Mouse (Mus musculus): Measurements from ENCODE around the gene Pip4k2c. TPM values are rescaled to one million over a fixed set of nuclear protein-coding genes. Genes with fewer than 3 reads are reported as not detected.

Gene Pip4k2c
- polyA plus RNA-seq, 1 experiment from 2014 or later, result 21.0 TPM

DNA sequence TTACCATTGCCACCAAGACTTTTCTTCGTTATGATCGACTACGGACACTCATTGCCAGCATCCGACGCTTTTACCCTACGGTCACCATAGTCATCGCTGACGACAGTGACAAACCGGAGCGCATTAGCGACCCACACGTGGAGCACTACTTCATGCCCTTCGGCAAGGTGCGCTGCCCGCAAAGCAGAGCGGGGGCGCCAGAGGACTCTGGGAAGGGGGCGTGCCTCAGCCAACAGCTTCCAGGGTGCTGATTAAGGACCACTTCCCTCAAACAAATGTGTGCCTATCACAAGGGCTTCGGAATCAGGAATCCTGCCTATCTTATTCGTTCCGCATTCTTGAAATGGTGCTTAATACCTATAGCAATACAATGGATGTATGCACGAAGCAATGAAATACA lies 41.4 kb downstream of the Pip4k2c start:
- H3K9ac ChIP-seq, result no peak overlapping the region; the same call in 1 of the 2 replicates

DNA sequence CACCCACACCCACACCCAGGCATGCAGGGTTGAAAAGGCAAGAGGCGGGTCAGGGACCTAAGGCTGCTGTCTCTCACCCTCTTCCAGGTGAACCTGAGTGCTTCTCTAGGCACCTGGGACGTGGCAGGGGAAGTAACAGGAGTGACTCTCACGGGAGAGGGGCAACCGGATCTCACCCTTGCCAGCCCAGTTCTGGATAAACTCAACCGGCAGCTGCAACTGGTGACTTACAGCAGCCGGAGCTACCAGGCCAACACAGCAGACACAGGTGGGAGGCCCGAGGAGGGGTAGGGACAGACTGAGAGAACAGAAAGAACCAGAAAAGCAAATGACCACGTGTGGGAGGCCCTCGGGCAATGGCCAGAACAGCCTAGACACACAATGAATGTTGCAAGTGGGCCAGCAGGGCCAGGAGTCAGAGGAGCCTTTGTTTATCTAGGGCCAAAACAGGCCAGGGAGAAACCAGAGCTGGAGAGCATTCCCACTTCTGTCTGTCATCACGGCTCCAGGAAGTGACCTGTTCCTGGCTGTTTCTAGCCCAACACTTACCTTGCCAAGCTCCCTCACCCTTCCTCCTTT lies 43.7 kb downstream of the Pip4k2c start:
- no peak for TF ChIP-seq CTCF (IDR thresholded peaks at IDR 0.05; ENCODE audit: low read depth)
- Histone ChIP-seq H3K4me2 (no peak overlapping the region), H3K9me3 (ENCODE audit: low read depth, low read length) (no peaks in the 10 kb centered on the region), H3K27ac (ENCODE audit: low read depth) (no peak overlapping the region; the same call in 1 of the 2 replicates), H3K27me3 (ENCODE audit: insufficient read depth, low read length) (peaks cover 79% of the 10 kb centered on the region), H3K9ac (no peak overlapping the region), H3K4me3 (ENCODE audit: low read depth, low read length) (no peak overlapping the region), H3K36me3 (ENCODE audit: insufficient read depth) (no peaks in the 10 kb centered on the region), H3K4me1 (ENCODE audit: insufficient read depth) (peaks cover 13% of the 10 kb centered on the region; the same call in 1 of the 2 replicates)
- ATAC-seq (ENCODE audit: insufficient read depth), result no peak
- no peak for DNase-seq
- 29% methylated on average over 10 of the region's 10 CpGs for WGBS

More for the DNA sequence above, 41.4 kb downstream of the Pip4k2c start:
- peak; percentile 49 for TF ChIP-seq CTCF (IDR thresholded peaks at IDR 0.05; ENCODE audit: low read depth)
- Histone ChIP-seq H3K27me3 (ENCODE audit: insufficient read depth, low read length) (peaks cover 62% of the 10 kb centered on the region), H3K9me3 (ENCODE audit: low read depth, low read length) (no peaks in the 10 kb centered on the region), H3K4me3 (ENCODE audit: low read depth, low read length) (peak overlapping the region; percentile 34), H3K4me2 (peak overlapping the region; percentile 69), H3K4me1 (ENCODE audit: insufficient read depth) (peaks cover 13% of the 10 kb centered on the region; the same call in 1 of the 2 replicates), H3K36me3 (ENCODE audit: insufficient read depth) (no peaks in the 10 kb centered on the region), H3K27ac (ENCODE audit: low read depth) (no peak overlapping the region)
- DNase-seq (peak; percentile 47), ATAC-seq (ENCODE audit: insufficient read depth) (no peak)
- WGBS, result 2% methylated on average over 22 of the region's 22 CpGs

DNA sequence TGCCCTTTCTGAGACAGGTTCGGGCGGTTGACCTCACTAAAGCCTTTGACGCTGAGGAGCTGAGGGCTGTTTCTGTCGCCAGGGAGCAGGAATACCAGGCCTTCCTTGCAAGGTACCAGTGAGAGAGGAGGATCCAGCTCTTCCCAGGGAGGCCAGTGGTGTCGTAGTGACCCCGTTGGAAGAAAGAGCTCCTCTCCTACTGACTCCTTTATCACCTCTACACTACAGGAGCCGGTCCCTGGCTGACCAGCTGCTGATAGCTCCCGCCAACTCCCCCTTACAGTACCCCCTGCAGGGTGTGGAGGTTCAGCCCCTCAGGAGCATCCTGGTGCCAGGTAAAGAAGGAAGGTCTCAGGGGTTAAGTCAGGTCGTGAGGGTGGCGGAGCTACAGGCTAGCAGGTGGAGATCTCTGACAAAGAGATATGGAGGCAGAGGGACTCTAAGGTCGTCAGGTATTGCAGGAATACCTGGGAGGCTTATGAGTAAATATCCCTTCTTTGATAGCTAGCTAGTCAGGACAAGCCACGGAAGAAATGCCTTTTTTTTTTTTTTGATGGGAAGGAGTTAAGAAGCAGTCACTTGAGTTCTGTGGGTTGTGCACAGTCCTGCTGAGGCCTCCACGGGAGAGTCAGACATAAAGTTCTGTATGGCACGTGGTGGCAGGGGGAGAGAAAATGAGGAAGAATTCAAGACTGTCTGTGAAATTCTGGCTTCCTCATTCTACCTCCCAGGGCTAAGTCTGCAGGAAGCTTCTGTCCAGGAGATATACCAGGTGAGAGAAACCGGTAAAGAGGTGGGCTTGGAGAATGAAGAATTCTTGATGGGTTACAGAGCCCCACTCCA lies 44.4 kb downstream of the Pip4k2c start:
- TF ChIP-seq CTCF (IDR thresholded peaks at IDR 0.05; ENCODE audit: low read depth), result no peak
- Histone ChIP-seq H3K27ac (ENCODE audit: low read depth) (no peak overlapping the region), H3K4me1 (ENCODE audit: insufficient read depth) (peaks cover 13% of the 10 kb centered on the region; the same call in 1 of the 2 replicates), H3K27me3 (ENCODE audit: insufficient read depth, low read length) (peaks cover 79% of the 10 kb centered on the region), H3K4me3 (ENCODE audit: low read depth, low read length) (peak overlapping the region; percentile 62; the same call in 1 of the 2 replicates), H3K4me2 (peak overlapping the region; percentile 100), H3K9ac (no peak overlapping the region), H3K9me3 (ENCODE audit: low read depth, low read length) (no peaks in the 10 kb centered on the region), H3K36me3 (ENCODE audit: insufficient read depth) (no peaks in the 10 kb centered on the region)
- WGBS, result 21% methylated on average over 15 of the region's 15 CpGs
- DNase-seq (no peak), ATAC-seq (ENCODE audit: insufficient read depth) (no peak)

DNA sequence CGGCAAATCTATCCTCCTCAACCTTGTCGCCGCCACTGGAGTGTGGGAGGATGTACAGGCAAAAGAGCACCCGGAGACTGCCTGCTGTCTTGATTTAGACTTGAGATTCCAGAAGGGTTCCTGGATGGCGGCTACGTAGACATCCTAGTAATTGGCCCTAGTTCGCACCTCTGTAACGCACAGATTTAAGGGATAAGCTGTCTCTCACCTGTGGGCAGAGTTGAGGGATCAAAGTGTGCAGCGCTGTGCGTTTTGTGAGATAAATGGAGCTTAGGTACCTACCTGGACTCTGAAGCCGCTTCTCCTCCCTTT lies 45.0 kb downstream of the Pip4k2c start:
- peaks cover 76% of the 10 kb centered on the region for H3K27me3 ChIP-seq (ENCODE audit: insufficient read depth, low read length)

DNA sequence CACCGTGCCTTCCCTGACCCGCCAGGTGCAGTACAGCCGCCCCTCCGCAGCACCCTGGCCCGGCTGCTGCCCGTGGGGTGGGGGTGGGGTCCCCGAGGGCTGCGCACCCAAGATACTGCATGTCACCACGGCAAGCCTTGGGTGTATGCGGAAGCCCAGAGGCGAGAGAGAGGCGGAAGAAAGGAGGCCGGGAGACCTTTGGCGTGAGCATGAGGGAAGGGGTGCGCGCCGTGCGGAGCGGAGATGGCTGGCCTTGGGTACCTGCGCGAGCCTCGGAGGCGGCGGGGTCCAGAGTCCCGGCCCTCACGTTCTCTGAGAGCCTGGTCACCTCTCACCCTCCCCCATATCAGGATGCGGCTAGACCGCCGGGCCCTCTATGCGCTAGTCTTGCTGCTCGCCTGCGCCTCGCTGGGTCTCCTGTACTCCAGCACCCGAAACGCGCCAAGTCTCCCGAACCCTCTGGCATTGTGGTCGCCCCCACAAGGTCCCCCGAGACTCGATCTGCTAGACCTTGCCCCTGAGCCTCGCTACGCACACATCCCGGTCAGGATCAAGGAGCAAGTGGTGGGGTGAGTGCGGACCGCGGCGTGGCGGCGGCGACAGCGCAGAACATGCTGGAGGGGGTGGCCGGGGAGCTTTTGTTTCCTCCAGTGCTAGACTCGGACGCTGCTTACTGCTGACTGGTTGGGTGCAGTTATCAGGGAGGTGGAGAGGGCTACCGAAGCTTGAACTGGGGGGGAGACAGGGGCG lies 45.6 kb downstream of the Pip4k2c start:
- WGBS, result 0% methylated on average over 56 of the region's 56 CpGs

More for the DNA sequence above, 45.0 kb downstream of the Pip4k2c start:
- H3K27ac ChIP-seq (ENCODE audit: low read depth), result no peak overlapping the region
- H3K9me3 ChIP-seq (ENCODE audit: low read depth, low read length), result no peaks in the 10 kb centered on the region
- no peaks in the 10 kb centered on the region for H3K36me3 ChIP-seq (ENCODE audit: insufficient read depth)
- peak overlapping the region; percentile 100 for H3K4me2 ChIP-seq
- no peak for TF ChIP-seq CTCF (IDR thresholded peaks at IDR 0.05; ENCODE audit: low read depth)
- ATAC-seq (ENCODE audit: insufficient read depth) (peak; percentile 1; the same call in 1 of the 2 replicates), DNase-seq (no peak)
- peaks cover 13% of the 10 kb centered on the region; the same call in 1 of the 2 replicates for H3K4me1 ChIP-seq (ENCODE audit: insufficient read depth)
- 4% methylated on average over 11 of the region's 11 CpGs for WGBS
- H3K4me3 ChIP-seq (ENCODE audit: low read depth, low read length), result peak overlapping the region; percentile 62
- no peak overlapping the region for H3K9ac ChIP-seq

DNA sequence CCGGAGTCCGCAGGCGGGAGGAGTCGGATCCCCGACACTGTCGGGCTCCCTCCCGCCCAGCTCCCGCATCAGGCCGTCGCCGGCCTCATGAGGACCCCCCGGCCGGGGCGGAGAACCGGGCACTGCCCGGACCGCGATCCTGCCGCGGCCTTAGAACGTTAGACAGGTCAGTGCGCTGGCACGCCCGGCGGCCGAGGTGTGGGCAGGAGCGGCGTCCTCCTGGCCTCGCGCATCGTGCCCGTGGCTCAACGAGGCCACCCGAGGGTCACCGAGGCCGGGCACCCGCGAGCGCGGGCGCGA lies 46.1 kb downstream of the Pip4k2c start:
- WGBS, result under 1% methylated on average over 37 of the region's 42 CpGs
- Histone ChIP-seq H3K4me2 (peak overlapping the region; percentile 100), H3K4me3 (ENCODE audit: low read depth, low read length) (peak overlapping the region; percentile 62), H3K9ac (peak overlapping the region; percentile 63), H3K27me3 (ENCODE audit: insufficient read depth, low read length) (peaks cover 68% of the 10 kb centered on the region), H3K9me3 (ENCODE audit: low read depth, low read length) (no peaks in the 10 kb centered on the region), H3K27ac (ENCODE audit: low read depth) (no peak overlapping the region), H3K36me3 (ENCODE audit: insufficient read depth) (no peaks in the 10 kb centered on the region), H3K4me1 (ENCODE audit: insufficient read depth) (peaks cover 10% of the 10 kb centered on the region; the same call in 1 of the 2 replicates)
- ATAC-seq (ENCODE audit: insufficient read depth) (peak; percentile 40; the same call in 1 of the 2 replicates), DNase-seq (no peak)
- no peak for TF ChIP-seq CTCF (IDR thresholded peaks at IDR 0.05; ENCODE audit: low read depth)

More for the DNA sequence above, 45.6 kb downstream of the Pip4k2c start:
- H3K9me3 ChIP-seq (ENCODE audit: low read depth, low read length), result no peaks in the 10 kb centered on the region
- ATAC-seq (ENCODE audit: insufficient read depth) (peak; percentile 41), DNase-seq (peak; percentile 53)
- H3K36me3 ChIP-seq (ENCODE audit: insufficient read depth), result no peaks in the 10 kb centered on the region
- H3K27me3 ChIP-seq (ENCODE audit: insufficient read depth, low read length), result peaks cover 73% of the 10 kb centered on the region
- H3K4me1 ChIP-seq (ENCODE audit: insufficient read depth), result peaks cover 13% of the 10 kb centered on the region; the same call in 1 of the 2 replicates
- H3K27ac ChIP-seq (ENCODE audit: low read depth), result no peak overlapping the region
- peak overlapping the region; percentile 63 for H3K9ac ChIP-seq
- no peak for TF ChIP-seq CTCF (IDR thresholded peaks at IDR 0.05; ENCODE audit: low read depth)
- peak overlapping the region; percentile 62 for H3K4me3 ChIP-seq (ENCODE audit: low read depth, low read length)
- H3K4me2 ChIP-seq, result peak overlapping the region; percentile 100
